Mouse (Mus musculus) brain, embryonic 14.5 days (tissue): ENCODE results near the gene Morf4l2. TPM values are rescaled to one million over a fixed set of nuclear protein-coding genes. Genes with fewer than 3 reads are reported as not detected.

Source experiments
- DNase-seq: peaks from one replicate; pipeline ENCODE4 v3.0.0-alpha.2; 2011; ENCODE audit warnings: low read depth
- CTCF ChIP-seq: fragments of 200-500 bp; IDR thresholded peaks from 2 replicates; pipeline ENCODE4 v1.5.1; 2012; ENCODE audit warnings: inconsistent platforms, mild to moderate bottlenecking, moderate library complexity, borderline replicate concordance; ENCODE audit not compliant: insufficient read depth, insufficient read length; ENCODE audit errors: extremely low read depth
- POLR2A ChIP-seq: fragments of 200-500 bp; IDR thresholded peaks from 2 replicates; pipeline ENCODE4 v1.6.1; 2012; ENCODE audit warnings: mild to moderate bottlenecking, inconsistent platforms, borderline replicate concordance; ENCODE audit not compliant: poor library complexity, insufficient read depth, insufficient read length, severe bottlenecking; ENCODE audit errors: extremely low read depth
- polyA plus RNA-seq: library from polyadenylated mRNA; depleted of rRNA; stranded (reverse); fragments of >200 nt; gene quantifications from 2 replicates; pipeline ENCODE4 v1.2.3, GENCODE M21; 2012; rRNA removed

Gene Morf4l2
- polyA plus RNA-seq = 369 and 380 TPM in 2 replicates

- TF ChIP-seq CTCF (no peak), POLR2A (no peak)
- DNase-seq = no peak
These were observed at the start of gene Morf4l2 for GRCm38 (mm10) chrX:136743459-136743858. Morf4l2 (minus strand) TSS chrX:136743690.

- no peak for TF ChIP-seq POLR2A
- no peak for TF ChIP-seq CTCF
- DNase-seq = no peak
These were observed 46.0 kb upstream of the Morf4l2 start for GRCm38 (mm10) chrX:136789446-136789845.

- DNase-seq = no peak
- TF ChIP-seq CTCF = no peak
These were observed 36.6 kb upstream of the Morf4l2 start, which contains the start of gene Glra4 for GRCm38 (mm10) chrX:136780041-136780440. Glra4 (minus strand) TSS chrX:136780141.

- no peak for DNase-seq
- no peak for TF ChIP-seq CTCF
- no peak for TF ChIP-seq POLR2A
These were observed 35.8 kb upstream of the Morf4l2 start for GRCm38 (mm10) chrX:136779262-136779661.

GRCm38 (mm10) chrX:136778046-136778445 is 34.6 kb upstream of the Morf4l2 start:
- DNase-seq = no peak

GRCm38 (mm10) chrX:136773035-136773434 is 29.5 kb upstream of the Morf4l2 start:
- no peak for TF ChIP-seq CTCF
- TF ChIP-seq POLR2A = no peak
- DNase-seq = no peak

More at GRCm38 (mm10) chrX:136778046-136778445, 34.6 kb upstream of the Morf4l2 start:
- no peak for TF ChIP-seq POLR2A
- no peak for TF ChIP-seq CTCF

- peak; percentile 68 for DNase-seq
- TF ChIP-seq POLR2A (no peak), CTCF (peak; percentile 42; the same call in 1 of the 2 replicates)
These were observed 17.9 kb upstream of the Morf4l2 start for GRCm38 (mm10) chrX:136761103-136762074.

- TF ChIP-seq CTCF (no peak), POLR2A (no peak)
- DNase-seq = no peak
These were observed 12.0 kb upstream of the Morf4l2 start for GRCm38 (mm10) chrX:136755464-136755863.

GRCm38 (mm10) chrX:136749329-136749728 is 5.8 kb upstream of the Morf4l2 start:
- no peak for TF ChIP-seq CTCF
- TF ChIP-seq POLR2A = no peak
- DNase-seq = no peak

GRCm38 (mm10) chrX:136744663-136745062 is 1.2 kb upstream of the Morf4l2 start:
- no peak for DNase-seq
- TF ChIP-seq POLR2A (no peak), CTCF (no peak)

GRCm38 (mm10) chrX:136742661-136743103 is 808 bp downstream of the Morf4l2 start:
- no peak for TF ChIP-seq POLR2A
- TF ChIP-seq CTCF = peak; percentile 62; the same call in 1 of the 2 replicates
- peak; percentile 87 for DNase-seq
